Mouse (Mus musculus): ENCODE measurements at regions not wholly inside any gene's neighbourhood (a gene's known extent, or its start where the extent isn't known, plus 50 kb on each side); places are given as distances from the start of the nearest gene placed in this dataset.

DNA sequence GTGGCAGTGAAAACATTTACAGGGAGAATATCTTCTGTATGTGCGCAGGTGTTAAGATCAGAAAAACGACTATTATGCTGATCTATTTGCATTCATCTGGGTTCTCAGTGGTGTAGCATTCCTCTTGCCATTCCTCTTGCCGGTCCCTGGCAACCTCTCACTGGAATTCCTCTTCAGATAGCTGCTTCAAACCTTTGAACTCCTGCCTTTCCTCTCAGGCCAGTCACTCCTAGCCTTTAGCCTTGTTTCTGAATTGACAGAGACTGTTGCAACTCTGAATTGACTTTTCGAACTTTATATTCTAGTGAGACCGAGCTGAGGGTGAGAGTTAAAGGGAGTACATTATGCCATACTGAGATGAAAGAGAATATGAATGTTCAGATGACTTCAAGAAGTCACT is 120.1 kb upstream of the Pkn2 start:
- TF ChIP-seq CTCF (IDR thresholded peaks at IDR 0.05; ENCODE audit: low read depth, low read length) (no peak), POLR2A (IDR thresholded peaks at IDR 0.05; ENCODE audit: extremely low read depth, insufficient read depth, low read length) (no peak)

All from liver, adult 2 months (tissue).